Mouse (Mus musculus) ES-E14 (cell line): ENCODE results near the gene Iqcd.
A peak's percentile ranks its signal among the peaks of the same experiment; 100 is the strongest.

ENCODE experiments used
- CHD2 ChIP-seq: IDR thresholded peaks from 2 replicates; pipeline ENCODE4 v1.6.1; 2014; ENCODE audit warnings: mild to moderate bottlenecking, low read depth, low read length, inconsistent platforms
- MAFK ChIP-seq: IDR thresholded peaks from 2 replicates; pipeline ENCODE4 v1.6.1; 2014; ENCODE audit warnings: mild to moderate bottlenecking, low read depth, low read length, inconsistent platforms; ENCODE audit not compliant: insufficient read depth
- ZC3H11A ChIP-seq: IDR thresholded peaks from 2 replicates; pipeline ENCODE4 v1.6.1; 2012; ENCODE audit warnings: low read depth, mild to moderate bottlenecking, inconsistent platforms, low read length, borderline replicate concordance
- ZNF384 ChIP-seq: IDR thresholded peaks from 2 replicates; pipeline ENCODE4 v1.6.1; 2012; ENCODE audit warnings: low read depth, low read length, inconsistent platforms

DNA sequence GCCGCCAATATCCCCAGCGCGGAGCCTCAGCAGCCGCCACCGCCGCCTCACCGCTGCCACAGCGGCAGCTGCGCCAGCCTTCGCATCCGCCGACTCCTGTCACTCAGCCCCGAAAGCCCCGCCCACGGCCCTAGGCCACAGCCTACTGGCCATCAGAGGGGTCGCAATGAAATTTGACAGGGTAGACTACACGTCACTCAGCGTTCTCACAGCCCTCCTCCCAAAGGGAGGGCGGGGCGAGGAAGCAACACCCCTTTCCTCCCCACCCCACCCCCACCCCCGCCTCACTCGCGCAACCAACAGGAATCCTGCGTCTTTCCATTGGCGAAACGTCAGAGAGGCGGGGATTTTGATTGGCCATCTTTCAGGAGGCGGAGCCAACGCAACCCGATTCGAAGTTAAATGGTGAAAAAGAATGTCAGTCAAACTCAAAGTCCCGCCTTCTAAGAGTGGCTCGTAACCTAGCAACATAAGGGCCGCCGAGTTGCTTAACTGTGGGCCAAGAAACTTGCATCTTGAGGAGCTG lies at the start of gene Iqcd, which contains the start of gene Tpcn1:
- no peak for TF ChIP-seq MAFK
- peak; percentile 93 for TF ChIP-seq CHD2
- no peak for TF ChIP-seq ZNF384
- no peak for TF ChIP-seq ZC3H11A
